Mouse (Mus musculus) MN1 (cell line): Measurements from ENCODE around the gene Rprd2.
A peak's percentile ranks its signal among the peaks of the same experiment; 100 is the strongest.
"Not testable (repeated sequence)": the region's sequence is repeated elsewhere in the genome, so short reads cannot be mapped to it uniquely, and the experiment has no call there.

Experiments used
- DNase-seq: peaks from one replicate; pipeline ENCODE4 v3.0.0-alpha.2; 2016; ENCODE audit warnings: low spot score

The Rprd2 gene

GRCm38 (mm10) chr3:95818026-95818511 is 594 bp downstream of the Rprd2 start:
- peak; percentile 60 for DNase-seq

- DNase-seq = no peak
Observed at GRCm38 (mm10) chr3:95816681-95817080, 2.0 kb downstream of the Rprd2 start.

GRCm38 (mm10) chr3:95808384-95808783 is 10.3 kb downstream of the Rprd2 start:
- DNase-seq = no peak

- DNase-seq = not testable (repeated sequence)
Observed at GRCm38 (mm10) chr3:95807630-95808029, 11.0 kb downstream of the Rprd2 start.

- DNase-seq = no peak
Observed at GRCm38 (mm10) chr3:95806677-95807076, 12.0 kb downstream of the Rprd2 start.

- no peak for DNase-seq
Observed at GRCm38 (mm10) chr3:95803851-95804250, 14.8 kb downstream of the Rprd2 start.

GRCm38 (mm10) chr3:95798756-95799155 is 19.9 kb downstream of the Rprd2 start:
- DNase-seq = no peak

- no peak for DNase-seq
Observed at GRCm38 (mm10) chr3:95794299-95794698, 24.4 kb downstream of the Rprd2 start.

- DNase-seq = no peak
Observed at GRCm38 (mm10) chr3:95793662-95794061, 25.0 kb downstream of the Rprd2 start.

GRCm38 (mm10) chr3:95785501-95785900 is 33.2 kb downstream of the Rprd2 start:
- DNase-seq = no peak

GRCm38 (mm10) chr3:95771985-95772384 is 46.7 kb downstream of the Rprd2 start:
- DNase-seq = peak; percentile 50

- no peak for DNase-seq
Observed at GRCm38 (mm10) chr3:95765534-95765933, 53.1 kb downstream of the Rprd2 start.

GRCm38 (mm10) chr3:95763811-95764210 is 54.9 kb downstream of the Rprd2 start:
- no peak for DNase-seq

- DNase-seq = no peak
Observed at GRCm38 (mm10) chr3:95762961-95763360, 55.7 kb downstream of the Rprd2 start.

- no peak for DNase-seq
Observed at GRCm38 (mm10) chr3:95761771-95762170, 56.9 kb downstream of the Rprd2 start.

GRCm38 (mm10) chr3:95760656-95761055 is 58.0 kb downstream of the Rprd2 start:
- no peak for DNase-seq

GRCm38 (mm10) chr3:95760106-95760505 is 58.6 kb downstream of the Rprd2 start, which contains the start of gene Tars2:
TSS of gene Tars2 (minus strand) at chr3:95760206.
- no peak for DNase-seq

- DNase-seq = no peak
Observed at GRCm38 (mm10) chr3:95758467-95759218, 60.0 kb downstream of the Rprd2 start.

- DNase-seq = no peak
Observed at GRCm38 (mm10) chr3:95756808-95757207, 61.9 kb downstream of the Rprd2 start.

GRCm38 (mm10) chr3:95754345-95755206 is 64.1 kb downstream of the Rprd2 start:
- peak; percentile 95 for DNase-seq

- DNase-seq = no peak
Observed at GRCm38 (mm10) chr3:95752935-95753334, 65.7 kb downstream of the Rprd2 start.

- peak; percentile 52 for DNase-seq
Observed at GRCm38 (mm10) chr3:95740406-95740805, 78.3 kb downstream of the Rprd2 start.
